Mouse (Mus musculus) ES-CJ7 (cell line): ENCODE measurements around the gene Dock3.

Experiments
- DNase-seq: peaks from one replicate; pipeline ENCODE4 v3.0.0; 2011; ENCODE audit warnings: low read depth, low spot score

Gene Dock3

DNA sequence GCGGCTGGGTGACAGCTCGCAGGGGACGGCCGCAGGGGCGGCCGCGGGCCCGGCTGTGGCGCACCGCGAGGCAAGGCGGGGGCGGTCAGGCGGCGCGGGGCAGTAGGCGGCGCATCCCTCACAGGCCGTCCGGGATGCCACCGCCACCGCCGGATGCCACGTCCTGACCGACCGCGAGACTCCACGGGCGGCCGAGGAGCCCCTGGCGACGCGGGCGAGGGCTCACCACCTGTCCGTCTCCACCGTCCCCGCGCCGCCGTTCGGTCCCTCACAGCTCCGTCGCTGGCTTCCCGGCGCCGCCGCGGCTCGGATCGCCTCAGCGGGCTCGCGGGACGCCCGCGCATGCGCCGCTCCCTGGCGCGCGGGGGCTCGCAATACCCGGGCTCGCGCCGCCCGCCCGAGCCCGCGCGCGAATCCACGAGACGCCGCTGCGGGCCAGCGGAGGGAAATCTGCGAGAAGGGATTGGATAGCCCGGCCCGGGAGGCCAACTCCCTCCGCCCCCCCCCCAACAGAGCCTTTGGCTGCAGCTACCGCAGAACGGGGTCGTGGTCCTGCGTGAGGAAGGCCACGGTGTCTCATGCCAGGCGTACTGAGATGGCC is at the start of gene Dock3:
TSS of gene Dock3 (minus strand) at position 371 of the 601 bp plus-strand sequence.
- DNase-seq: peak; percentile 60

DNA sequence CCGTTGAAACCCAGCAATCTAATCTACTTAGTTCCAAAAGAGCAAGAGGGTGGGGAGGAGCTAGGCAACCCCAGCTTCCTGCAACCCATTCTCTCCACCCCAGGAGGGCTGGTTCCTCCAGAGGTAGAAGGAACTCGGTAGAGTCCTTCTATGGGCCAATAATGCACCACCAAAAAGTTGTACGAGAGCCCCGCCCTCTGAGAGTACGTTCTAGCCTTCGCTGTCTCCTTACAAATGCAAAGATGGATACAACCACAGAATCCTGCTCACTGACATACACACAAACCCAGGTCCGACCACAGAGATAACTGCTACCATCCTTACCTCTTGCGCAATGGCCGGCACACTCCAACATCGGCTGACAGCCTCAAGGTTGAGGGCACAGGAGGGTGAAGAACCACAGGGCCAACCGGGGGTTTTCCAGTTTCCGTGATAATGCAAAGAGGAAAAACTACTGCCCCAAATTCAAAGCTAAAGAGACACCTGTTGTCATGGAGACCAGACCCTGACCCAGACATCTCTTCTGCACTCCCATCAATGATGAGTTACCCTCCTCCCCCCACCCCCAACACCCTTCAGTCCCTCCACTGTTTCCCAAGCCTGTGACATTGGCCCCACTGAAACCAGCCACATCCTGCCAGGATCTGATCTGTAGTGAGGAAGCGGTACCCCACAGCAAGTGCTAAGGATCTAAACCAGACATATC is 48.8 kb upstream of the Dock3 start:
- DNase-seq: peak; percentile 94

DNA sequence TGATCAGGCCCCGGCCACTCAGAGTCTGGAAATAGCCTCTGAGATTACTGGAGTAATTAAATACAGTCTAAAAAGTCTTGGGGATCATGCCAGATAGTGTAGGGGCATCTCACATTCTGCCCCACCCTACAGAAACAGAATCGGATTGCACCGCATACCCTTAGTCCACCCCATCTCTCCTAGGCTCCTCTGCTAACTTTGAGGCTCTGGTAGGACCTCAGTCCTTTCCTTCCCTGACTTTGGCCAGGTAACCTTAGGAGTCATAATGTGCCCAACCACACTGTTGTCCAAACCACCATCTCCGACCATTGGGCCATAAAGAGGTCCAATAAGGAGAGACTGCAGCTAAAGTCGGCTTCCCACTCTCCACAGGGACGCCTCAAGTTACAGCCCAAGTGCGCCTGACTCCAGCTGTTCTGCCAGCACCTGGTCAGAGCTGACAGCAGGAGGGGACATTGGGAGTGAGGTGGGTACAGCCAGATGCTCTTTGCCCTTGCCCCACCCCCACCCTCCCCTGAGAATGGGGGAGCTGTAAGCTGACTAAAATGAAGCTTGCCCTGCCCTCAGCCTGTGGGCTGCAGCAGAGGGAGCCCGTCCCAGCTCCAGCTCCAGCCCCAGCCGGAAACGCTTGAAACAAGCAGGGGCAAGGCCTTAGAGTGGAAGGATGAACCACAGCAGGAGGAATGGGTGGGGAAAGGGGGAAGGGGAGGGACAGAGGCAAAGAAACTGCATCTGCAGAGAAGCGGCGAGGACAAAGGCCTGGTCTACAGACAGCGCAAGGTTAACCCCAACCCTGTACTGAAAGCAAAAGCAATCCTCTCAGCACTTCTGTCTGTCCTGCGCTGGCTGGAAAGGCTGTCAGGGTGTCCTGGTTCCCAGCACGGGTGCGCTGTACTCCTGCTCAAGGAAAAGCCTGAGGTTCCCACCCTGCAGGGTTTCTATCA is 47.9 kb upstream of the Dock3 start:
- peak; percentile 92 for DNase-seq

GRCm38 (mm10) chr9:107278527-107279377 is 47.0 kb upstream of the Dock3 start:
- peak; percentile 38 for DNase-seq

- DNase-seq: peak; percentile 34
Measured at GRCm38 (mm10) chr9:107278126-107278525, 46.4 kb upstream of the Dock3 start.

- DNase-seq: no peak
Measured at GRCm38 (mm10) chr9:107277603-107278002, 45.9 kb upstream of the Dock3 start.

- no peak for DNase-seq
Measured at GRCm38 (mm10) chr9:107275710-107276109, 44.0 kb upstream of the Dock3 start.

DNA sequence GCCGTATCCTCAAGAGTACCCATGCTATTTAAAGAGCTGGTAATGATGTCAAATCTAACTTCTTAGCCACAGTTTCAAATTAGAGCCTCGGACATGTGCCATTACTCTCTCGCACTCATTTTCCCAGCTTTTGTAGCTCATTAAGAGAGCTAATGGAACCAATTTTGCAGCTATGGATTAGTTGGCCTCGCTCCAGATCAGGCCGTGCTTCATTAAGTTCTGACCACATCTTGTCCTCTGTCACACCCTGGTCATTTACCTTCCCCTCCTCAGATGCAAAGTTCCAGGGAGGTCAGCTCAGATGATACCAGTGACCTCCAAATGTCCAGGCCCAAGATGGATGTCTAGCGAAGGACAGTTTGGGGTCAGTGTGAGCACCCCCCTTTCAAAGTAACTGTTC is 43.0 kb upstream of the Dock3 start:
- DNase-seq: no peak

GRCm38 (mm10) chr9:107273184-107273583 is 41.5 kb upstream of the Dock3 start:
- DNase-seq: no peak

GRCm38 (mm10) chr9:107272284-107272683 is 40.6 kb upstream of the Dock3 start:
- DNase-seq: no peak

DNA sequence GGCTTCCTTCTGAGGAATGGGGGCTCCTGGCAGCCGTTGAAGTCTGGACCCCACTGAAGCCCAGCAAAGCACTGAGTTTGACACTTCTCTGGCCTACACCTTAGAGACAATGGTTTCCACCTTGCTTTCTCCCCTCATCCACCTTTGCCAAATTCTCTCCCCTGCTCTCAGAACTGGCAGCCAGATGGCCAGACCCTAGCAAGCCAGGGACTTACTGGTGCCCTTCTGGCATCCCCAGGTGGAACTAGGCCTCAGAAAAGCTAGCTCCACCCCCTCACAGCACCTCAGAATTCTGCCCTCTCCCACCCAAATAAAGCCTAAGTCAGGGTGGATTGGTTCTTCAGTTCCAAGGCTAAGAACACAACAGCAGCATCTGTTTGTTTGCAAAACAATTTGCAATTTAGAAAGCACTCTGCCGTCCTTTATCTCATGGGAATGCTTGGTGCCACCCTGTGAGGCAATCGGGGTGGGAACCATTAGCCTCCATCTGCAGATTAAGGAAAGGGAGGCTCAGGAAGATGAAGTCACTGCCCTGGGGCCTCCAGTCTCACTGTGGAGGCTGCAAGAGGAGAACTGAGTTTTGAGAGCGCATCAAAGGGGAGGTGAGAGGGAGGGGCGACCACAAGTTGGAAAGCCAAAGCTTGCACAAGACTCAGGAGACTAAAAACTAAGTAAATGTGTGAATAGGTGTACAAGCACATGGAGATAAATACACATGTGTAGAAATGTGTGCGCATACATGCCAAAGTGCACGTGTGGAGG is 39.6 kb upstream of the Dock3 start:
- no peak for DNase-seq

GRCm38 (mm10) chr9:107269772-107270171 is 38.1 kb upstream of the Dock3 start:
- DNase-seq: no peak

GRCm38 (mm10) chr9:107267721-107268402 is 36.2 kb upstream of the Dock3 start:
- DNase-seq: no peak

- no peak for DNase-seq
Measured at GRCm38 (mm10) chr9:107267028-107267427, 35.3 kb upstream of the Dock3 start.

DNA sequence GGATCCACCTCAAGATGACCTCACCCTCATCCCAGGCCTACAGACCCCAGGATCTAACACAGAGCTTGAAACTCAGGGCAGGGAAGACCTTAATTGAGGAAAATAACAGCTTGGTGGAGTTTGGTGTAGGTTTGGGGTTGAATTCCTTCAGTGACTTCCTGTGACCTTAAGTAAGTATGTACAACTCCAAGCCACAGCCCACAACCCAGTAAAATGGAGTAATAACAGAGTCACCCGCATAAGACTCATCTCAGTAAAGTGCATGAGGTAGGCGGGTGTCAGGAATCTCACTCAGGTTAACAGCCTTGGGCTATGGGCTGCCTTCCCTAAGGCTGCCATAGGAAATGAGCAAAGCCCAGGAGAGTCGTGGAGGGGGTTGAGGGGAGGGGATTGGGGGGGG is 33.0 kb upstream of the Dock3 start:
- DNase-seq: no peak

DNA sequence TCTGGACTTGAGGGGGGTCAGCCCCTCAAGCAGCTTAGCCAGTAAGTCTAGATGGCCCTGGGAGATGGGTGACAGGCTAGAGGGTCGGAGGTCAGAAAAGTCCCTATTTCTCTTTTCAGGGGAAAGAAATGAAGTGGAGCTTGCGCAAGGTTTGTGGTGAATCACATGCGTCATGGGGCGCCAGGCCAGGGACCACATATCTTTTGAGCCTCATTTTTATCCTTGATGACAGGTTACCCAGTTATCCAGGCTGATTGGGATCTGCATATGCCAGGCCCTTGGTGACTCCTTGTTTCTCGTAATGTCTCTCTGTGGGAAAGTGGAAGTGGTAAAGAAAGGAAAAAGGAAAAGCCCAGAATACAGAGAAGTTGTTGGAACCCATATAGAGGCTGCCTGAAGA is 32.2 kb upstream of the Dock3 start:
- DNase-seq: no peak

GRCm38 (mm10) chr9:107262375-107262774 is 30.7 kb upstream of the Dock3 start:
- no peak for DNase-seq

DNA sequence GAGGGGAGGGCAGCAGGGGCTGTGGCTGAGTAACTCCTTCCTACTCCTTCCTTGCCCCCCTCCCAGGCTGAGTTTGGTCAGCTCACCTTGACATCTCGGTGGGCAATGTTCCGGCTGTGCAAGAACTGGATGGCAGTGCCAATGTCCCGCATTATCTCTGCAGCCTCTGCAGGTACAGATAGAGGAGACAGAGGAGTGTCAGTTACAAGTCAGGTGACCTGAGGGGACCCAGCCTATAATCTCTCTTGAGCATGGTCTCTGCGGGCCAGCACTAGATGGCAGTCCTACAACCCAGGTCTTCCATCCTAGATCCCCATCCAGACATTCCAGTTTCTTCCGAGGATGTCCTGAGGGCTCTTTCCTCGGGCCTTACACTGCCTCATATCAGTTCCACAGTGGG is 30.1 kb upstream of the Dock3 start:
- no peak for DNase-seq

- DNase-seq: no peak
Measured at GRCm38 (mm10) chr9:107260836-107261235, 29.1 kb upstream of the Dock3 start.

GRCm38 (mm10) chr9:107260429-107260828 is 28.7 kb upstream of the Dock3 start:
- DNase-seq: no peak
